Mouse (Mus musculus) hematopoietic stem cell, adult 5-6 weeks (primary cell): ENCODE measurements around the gene Cldnd2. TPM values are rescaled to one million over a fixed set of nuclear protein-coding genes. Genes with fewer than 3 reads are reported as not detected.

ENCODE experiments used
- ATAC-seq, 2 experiments: fragments of 125-278 bp in 1 of 2; replicated peaks in 1 of 2; 2 replicates each; pipeline ENCODE4 v1.8.0; 2016 to 2017; ENCODE audit warnings: inconsistent platforms in 2 of 2, mild to moderate bottlenecking in 2 of 2, moderate number of reproducible peaks in 2 of 2, low read depth in 1 of 2, moderate TSS enrichment in 1 of 2; ENCODE audit not compliant: low FRiP score in 2 of 2, poor library complexity in 2 of 2, severe bottlenecking in 2 of 2, insufficient read depth in 1 of 2, low TSS enrichment in 1 of 2
- total RNA-seq: library from RNA; stranded (forward); fragments of 172-1452, 232-1000 nt; gene quantifications from 2 replicates; pipeline ENCODE4 v1.2.3, GENCODE M21; 2017

Gene Cldnd2
- total RNA-seq, 1 experiment from 2014 or later, result not detected

- ATAC-seq, result no peak
These were observed 489 bp downstream of the Cldnd2 start for GRCm38 (mm10) chr7:43441071-43441470.

DNA sequence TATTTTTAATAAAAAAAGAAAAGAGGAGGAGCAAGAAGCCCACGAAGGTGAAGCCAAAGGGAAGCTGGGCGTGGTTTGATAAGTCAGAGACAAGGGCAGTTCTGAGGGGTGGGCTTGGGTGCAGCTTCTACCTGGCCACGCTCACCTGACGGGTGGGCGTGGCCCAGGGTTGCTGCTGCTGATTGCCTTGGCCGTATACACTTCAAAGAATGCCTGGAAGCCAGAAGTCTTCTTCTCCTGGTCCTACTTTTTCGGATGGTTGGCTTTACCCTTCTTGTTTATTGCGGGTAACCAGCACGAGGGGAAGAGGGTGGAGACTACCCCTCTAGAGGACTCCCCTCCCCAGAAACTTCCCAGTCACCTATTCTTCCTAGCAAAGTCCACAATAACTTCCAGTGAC, 2.1 kb downstream of the Cldnd2 start:
- ATAC-seq, result no peak

DNA sequence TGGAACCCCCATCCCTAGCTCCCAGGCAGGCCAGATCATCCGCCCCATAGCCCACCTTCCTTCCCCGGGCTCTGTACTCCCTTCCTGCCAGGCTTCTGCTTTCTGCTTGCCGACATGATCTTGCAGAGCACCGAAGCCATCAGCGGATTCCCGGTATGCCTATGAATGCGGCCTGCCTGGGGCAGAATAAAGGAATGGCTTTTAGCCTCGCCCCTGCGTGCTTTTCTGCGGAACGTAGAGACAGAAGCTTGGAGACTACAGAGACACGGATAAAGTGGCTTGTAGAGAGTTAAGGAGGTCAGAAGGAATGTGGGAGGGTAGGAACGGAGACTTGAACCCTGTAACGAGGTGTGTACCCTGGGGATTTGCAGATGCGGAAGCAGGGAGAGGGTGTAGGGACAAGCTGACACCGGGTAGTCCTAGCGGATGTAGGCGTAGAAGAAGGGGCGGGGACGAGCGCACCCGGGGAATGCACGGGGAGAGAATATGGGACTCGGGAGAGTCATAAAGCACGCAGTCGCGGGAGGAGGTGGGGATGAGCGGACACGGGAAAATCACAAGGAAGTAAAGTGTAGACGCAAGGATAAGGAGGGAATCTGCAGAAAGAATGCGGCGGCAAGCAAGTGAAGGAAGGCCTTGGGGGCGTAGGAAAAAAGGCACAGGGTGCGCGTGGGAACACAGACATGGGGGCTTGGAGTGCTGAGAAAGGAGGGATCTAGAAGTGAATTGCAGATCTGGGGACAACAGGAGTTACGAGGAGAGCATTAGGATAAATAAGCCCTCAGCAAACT, 2.7 kb downstream of the Cldnd2 start:
- ATAC-seq, result peak; percentile 73 to 75

GRCm38 (mm10) chr7:43443917-43444293, 3.3 kb downstream of the Cldnd2 start, which contains the start of the genes Etfb and Gm45233:
Gene Etfb, plus strand, starts transcription at chr7:43444083.
Gene Gm45233, plus strand, starts transcription at chr7:43444128.
- ATAC-seq, result peak; percentile 84 to 86

GRCm38 (mm10) chr7:43447801-43448200, 7.2 kb downstream of the Cldnd2 start:
- ATAC-seq, result no peak

DNA sequence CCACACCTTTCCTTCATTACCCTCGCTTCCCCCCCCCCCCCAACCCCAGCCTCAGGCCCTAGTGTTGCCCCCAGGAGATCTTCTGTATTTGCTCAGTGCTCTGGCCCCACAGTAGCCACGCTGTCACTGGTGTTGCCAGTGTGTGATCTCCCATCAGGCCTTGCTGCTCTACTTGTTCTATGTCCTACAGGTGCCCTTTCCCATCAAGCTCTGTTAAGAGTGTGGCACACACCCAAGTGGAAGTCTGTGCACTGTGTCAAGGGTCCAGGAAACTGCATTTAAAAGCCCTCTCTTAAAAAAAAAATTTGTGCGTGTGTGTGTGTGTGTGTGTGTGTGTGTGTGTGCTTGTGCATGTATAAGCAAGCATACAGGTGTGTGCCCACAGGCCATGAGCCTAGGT, 7.7 kb downstream of the Cldnd2 start:
- no peak for ATAC-seq

GRCm38 (mm10) chr7:43449811-43450210, 9.2 kb downstream of the Cldnd2 start:
- no peak for ATAC-seq

GRCm38 (mm10) chr7:43451726-43452125, 11.1 kb downstream of the Cldnd2 start:
- no peak for ATAC-seq

- peak; percentile 90 to 92 for ATAC-seq
These were observed 12.0 kb downstream of the Cldnd2 start for GRCm38 (mm10) chr7:43452609-43453008.

DNA sequence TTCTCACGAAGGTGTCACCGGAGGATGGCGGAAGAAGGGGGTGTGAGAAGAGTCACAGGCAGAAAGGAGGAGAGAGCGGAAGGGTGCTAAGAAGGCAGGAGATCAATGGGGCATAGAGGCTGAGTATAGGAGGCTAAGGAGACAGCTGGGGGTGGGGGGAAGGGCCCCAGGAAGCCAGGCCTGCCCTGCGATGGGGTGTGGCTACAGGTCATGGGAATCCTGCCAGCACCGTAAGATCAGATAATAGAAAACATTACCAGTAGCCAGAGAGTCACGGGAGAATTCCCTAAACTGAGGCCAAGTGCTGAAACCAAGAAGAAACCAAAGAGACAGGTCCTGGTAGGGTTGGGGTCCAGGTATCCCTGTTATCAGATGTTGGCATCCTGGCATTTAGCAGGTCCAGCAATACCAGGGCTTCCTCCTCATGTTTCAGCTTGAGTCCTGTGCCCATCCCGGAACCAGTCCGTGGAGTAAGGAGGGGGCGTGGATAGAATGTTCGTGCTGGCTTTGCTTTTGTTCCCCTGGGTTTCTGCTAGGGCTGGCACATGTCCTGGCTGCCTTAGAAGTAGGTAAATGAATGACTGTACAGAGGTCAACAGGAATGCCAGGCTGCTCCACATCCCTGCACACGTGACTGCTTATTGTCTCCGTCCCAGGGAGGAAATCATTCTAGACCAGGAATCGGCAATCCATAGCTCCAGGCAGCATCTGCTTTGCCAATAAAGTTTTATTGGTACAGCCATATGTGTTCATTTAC, 13.2 kb downstream of the Cldnd2 start:
- ATAC-seq, result no peak

- ATAC-seq, result no peak
These were observed 13.8 kb downstream of the Cldnd2 start for GRCm38 (mm10) chr7:43454371-43454770.

GRCm38 (mm10) chr7:43462851-43463250, 22.3 kb downstream of the Cldnd2 start, which contains the start of gene Vsig10l:
Gene Vsig10l, plus strand, starts transcription at chr7:43463151.
- ATAC-seq, result no peak

DNA sequence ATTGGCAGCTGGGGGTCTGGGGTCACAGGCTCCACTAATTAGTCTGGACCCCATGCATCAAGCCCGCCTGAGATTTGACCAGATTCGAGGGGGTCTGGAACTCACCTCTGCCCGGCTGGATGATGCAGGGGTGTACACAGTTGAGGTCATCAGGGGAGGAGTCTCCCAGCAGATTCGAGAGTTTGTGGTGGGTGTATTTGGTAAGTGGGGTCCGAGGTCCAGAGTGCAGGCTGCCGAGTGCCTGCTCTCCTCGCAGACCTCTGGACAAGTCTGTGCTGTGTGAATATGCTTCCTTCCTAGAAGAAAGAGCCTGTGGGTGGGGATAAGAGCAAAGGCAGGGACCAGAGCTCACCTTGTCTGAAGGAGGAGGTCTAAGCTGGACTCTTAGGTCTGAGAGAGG, 23.4 kb downstream of the Cldnd2 start:
- ATAC-seq, result no peak

- ATAC-seq, result peak in 1 of 2 experiments; percentile 3; a peak in 1 of 4 replicates
These were observed 24.3 kb downstream of the Cldnd2 start for GRCm38 (mm10) chr7:43464864-43465343.

- ATAC-seq, result peak; percentile 83 to 85
These were observed 24.9 kb downstream of the Cldnd2 start for GRCm38 (mm10) chr7:43465344-43466098.

DNA sequence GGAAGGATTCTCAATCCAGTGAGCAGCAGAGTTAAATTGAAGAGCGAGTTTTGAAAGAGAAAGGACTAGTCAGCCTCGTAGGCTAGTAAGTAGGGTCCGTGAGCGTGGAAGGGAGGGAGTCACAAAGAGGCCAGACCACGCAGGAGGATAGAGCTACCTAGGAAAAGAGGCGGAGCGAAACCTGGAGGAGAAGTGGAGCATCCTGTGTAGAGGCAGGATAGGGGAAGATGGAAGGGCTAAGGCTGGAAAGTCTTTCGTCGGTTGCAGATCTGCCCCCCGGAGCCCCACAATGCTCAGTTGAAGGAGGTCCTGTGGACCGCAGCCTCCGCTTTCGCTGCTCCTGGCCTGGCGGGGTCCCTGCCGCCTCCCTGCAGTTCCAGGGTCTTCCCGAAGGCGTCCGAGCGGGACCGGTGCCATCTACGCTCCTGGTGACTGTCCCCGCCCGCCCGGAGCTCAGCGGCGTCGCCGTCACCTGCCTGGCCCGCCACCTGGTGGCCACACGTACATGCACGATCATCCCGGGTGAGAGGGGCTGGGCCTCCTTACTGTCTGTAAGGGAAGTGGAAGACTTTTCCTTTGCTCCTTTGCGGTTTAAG, 25.6 kb downstream of the Cldnd2 start:
- peak; percentile 60 for ATAC-seq

DNA sequence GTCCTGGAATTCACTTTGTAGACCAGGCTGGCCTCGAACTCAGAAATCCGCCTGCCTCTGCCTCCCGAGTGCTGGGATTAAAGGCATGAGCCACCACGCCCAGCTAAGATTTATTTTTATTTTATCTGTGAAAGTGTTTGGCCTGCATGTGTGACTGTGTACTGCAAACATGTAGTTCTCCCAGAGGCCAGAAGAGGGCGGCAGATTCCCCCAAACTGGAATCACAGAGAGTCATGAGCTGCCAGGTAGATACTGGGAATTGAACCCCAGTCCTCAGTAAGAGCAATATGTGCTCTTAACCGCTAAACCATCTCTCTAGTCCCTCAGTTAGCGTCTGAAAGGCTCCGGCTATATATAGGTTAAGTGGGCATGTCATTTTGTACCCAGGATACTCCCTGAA, 29.8 kb downstream of the Cldnd2 start:
- ATAC-seq, result no peak
